Mouse (Mus musculus) cerebellum, adult 2 months (tissue): ENCODE measurements around the gene Trim44. TPM values are rescaled to one million over a fixed set of nuclear protein-coding genes. Genes with fewer than 3 reads are reported as not detected.

Experiments used
- DNase-seq, 2 experiments: peaks; one replicate each; pipeline ENCODE4 v3.0.0; 2021
- H3K27ac ChIP-seq: fragments of 200-500 bp; 2 replicates; pipeline ENCODE4 v1.5.1; 2012; ENCODE audit warnings: low read length, control low read depth, inconsistent platforms; ENCODE audit not compliant: insufficient read depth
- H3K27me3 ChIP-seq: fragments of 200-500 bp; 2 replicates; pipeline ENCODE4 v1.6.1; 2012; ENCODE audit warnings: inconsistent platforms, mild to moderate bottlenecking, low read length, moderate library complexity; ENCODE audit not compliant: control insufficient read depth, insufficient read depth
- H3K4me1 ChIP-seq: fragments of 200-500 bp; 2 replicates; pipeline ENCODE4 v1.6.1; 2011; ENCODE audit warnings: low read length; ENCODE audit not compliant: control insufficient read depth, insufficient read depth
- H3K4me3 ChIP-seq: fragments of 200-500 bp; replicated peaks from 2 replicates; pipeline ENCODE3; 2011; ENCODE audit warnings: mild to moderate bottlenecking, low read depth, low read length, control low read depth; ENCODE audit not compliant: insufficient read depth
- CTCF ChIP-seq: fragments of 200-500 bp; IDR thresholded peaks from 2 replicates; pipeline ENCODE4 v1.5.1; 2011; ENCODE audit warnings: low read depth, mild to moderate bottlenecking, control low read depth, low read length, moderate library complexity, borderline replicate concordance; ENCODE audit not compliant: insufficient read depth
- POLR2A ChIP-seq: fragments of 200-500 bp; IDR thresholded peaks from 2 replicates; pipeline ENCODE4 v1.6.1; 2011; ENCODE audit warnings: low read length, control low read depth, borderline replicate concordance; ENCODE audit not compliant: insufficient read depth
- WGBS: fragments of 180-500 bp; shearing (Covaris S2); methylation state at CpG from one replicate; pipeline ENCODE4 v1.1.7; 2018; 5-methylcytosine and 5-hydroxymethylcytosine counted together
- polyA plus RNA-seq: library from polyadenylated mRNA; depleted of rRNA; stranded (reverse); fragments of >200 nt; gene quantifications from 2 replicates; pipeline ENCODE4 v1.2.3, GENCODE M21; 2012

Gene Trim44
- polyA plus RNA-seq, 1 experiment: 107 TPM

DNA sequence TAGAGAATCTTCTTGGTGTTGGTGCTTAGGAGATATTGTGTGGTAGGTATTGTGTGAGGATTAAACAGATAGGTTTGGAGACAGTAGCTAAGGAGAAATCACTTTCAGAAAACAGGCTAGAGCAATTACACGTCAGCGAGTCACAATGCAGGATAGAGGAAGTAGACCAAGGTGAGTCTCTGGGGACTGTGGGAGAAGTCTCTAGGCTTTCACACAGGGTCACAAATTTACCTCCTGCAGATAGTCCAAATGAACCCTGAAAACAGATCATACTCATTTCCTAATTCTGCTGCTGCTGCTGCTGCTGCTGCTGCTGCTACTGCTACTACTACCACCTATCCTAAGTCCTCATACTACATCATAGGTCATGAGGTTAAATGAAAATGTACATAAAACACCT is 66.2 kb downstream of the Trim44 start:
- WGBS: 84% methylated on average over 2 of the region's 2 CpGs
- Histone ChIP-seq H3K4me1 (no peaks in the 10 kb centered on the region), H3K27ac (no peak overlapping the region), H3K27me3 (no peaks in the 10 kb centered on the region), H3K4me3 (no peak overlapping the region)
- TF ChIP-seq CTCF: no peak
- no peak for DNase-seq

GRCm38 (mm10) chr2:102336816-102337215 is 70.8 kb downstream of the Trim44 start:
- H3K4me3 ChIP-seq: no peak overlapping the region
- DNase-seq: no peak
- no peaks in the 10 kb centered on the region for H3K27me3 ChIP-seq
- H3K4me1 ChIP-seq: no peaks in the 10 kb centered on the region
- 80% methylated on average over 1 of the region's 1 CpGs for WGBS
- no peak for TF ChIP-seq CTCF
- TF ChIP-seq POLR2A: no peak
- no peak overlapping the region for H3K27ac ChIP-seq

DNA sequence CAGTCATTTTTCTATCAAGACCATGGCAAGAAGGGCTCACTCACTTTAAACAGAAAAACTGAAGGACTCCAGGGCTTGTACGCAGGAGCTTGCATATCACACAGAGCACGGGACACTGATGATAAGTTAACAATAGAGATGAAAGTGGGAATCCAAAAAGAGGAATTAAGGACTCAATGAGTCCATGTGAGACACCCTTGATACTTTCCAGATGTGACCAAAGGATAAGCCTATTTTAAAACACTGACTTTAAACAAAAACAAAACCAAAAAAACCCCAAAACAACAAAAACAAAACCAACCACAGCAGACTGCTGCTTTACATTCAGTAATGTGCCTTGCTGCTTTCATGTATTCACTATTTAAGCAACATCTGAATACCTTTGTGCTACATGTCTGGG is 75.7 kb downstream of the Trim44 start:
- 94% methylated on average over 2 of the region's 2 CpGs for WGBS
- no peaks in the 10 kb centered on the region for H3K4me1 ChIP-seq
- DNase-seq: no peak
- H3K27me3 ChIP-seq: no peaks in the 10 kb centered on the region
- TF ChIP-seq POLR2A: no peak
- TF ChIP-seq CTCF: no peak
- no peak overlapping the region for H3K4me3 ChIP-seq
- H3K27ac ChIP-seq: no peak overlapping the region

DNA sequence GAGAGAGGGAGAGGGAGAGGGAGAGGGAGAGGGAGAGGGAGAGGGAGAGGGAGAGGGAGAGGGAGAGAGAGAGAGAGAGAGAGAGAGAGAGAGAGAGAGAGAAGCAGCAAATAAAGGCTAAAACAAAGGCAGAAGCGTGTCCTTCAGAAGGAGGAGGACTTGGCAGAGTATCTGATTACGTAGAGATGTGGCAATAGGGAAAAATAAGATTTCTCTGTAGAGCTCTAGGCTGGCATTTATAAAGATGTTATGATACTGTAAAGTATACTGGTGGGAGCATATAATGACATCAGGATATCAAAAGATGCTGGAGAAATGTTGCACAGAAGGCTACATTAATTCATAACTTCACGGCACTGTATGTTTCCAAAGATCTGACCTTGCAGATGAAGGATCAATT is 76.5 kb downstream of the Trim44 start:
- Histone ChIP-seq H3K27me3 (no peaks in the 10 kb centered on the region), H3K4me1 (no peaks in the 10 kb centered on the region), H3K27ac (no peak overlapping the region), H3K4me3 (no peak overlapping the region)
- TF ChIP-seq POLR2A (no peak), CTCF (no peak)
- no peak for DNase-seq
- WGBS: 79% methylated on average over 3 of the region's 3 CpGs

- Histone ChIP-seq H3K4me3 (no peak overlapping the region), H3K27ac (no peak overlapping the region), H3K4me1 (no peaks in the 10 kb centered on the region; the same call in 1 of the 2 replicates), H3K27me3 (no peaks in the 10 kb centered on the region)
- no peak for DNase-seq
- TF ChIP-seq POLR2A: no peak
- no peak for TF ChIP-seq CTCF
- WGBS: 98% methylated on average over 2 of the region's 2 CpGs
These were observed 81.7 kb downstream of the Trim44 start for GRCm38 (mm10) chr2:102325921-102326320.

- Histone ChIP-seq H3K27ac (no peak overlapping the region), H3K4me1 (no peaks in the 10 kb centered on the region; the same call in 1 of the 2 replicates), H3K4me3 (no peak overlapping the region), H3K27me3 (no peaks in the 10 kb centered on the region)
- DNase-seq: no peak
- TF ChIP-seq POLR2A: no peak
- TF ChIP-seq CTCF: no peak
These were observed 83.3 kb downstream of the Trim44 start for GRCm38 (mm10) chr2:102324336-102324735.

GRCm38 (mm10) chr2:102316540-102316939 is 91.1 kb downstream of the Trim44 start:
- no peak for TF ChIP-seq CTCF
- TF ChIP-seq POLR2A: no peak
- peak; percentile 24 to 48 for DNase-seq
- no peak overlapping the region for H3K27ac ChIP-seq
- H3K4me1 ChIP-seq: no peaks in the 10 kb centered on the region; the same call in 1 of the 2 replicates
- H3K27me3 ChIP-seq: no peaks in the 10 kb centered on the region
- H3K4me3 ChIP-seq: no peak overlapping the region
- WGBS: 23% methylated on average over 3 of the region's 3 CpGs

GRCm38 (mm10) chr2:102315153-102315552 is 92.5 kb downstream of the Trim44 start:
- H3K4me1 ChIP-seq: no peaks in the 10 kb centered on the region; the same call in 1 of the 2 replicates
- DNase-seq: no peak
- H3K4me3 ChIP-seq: no peak overlapping the region
- WGBS: 89% methylated on average over 4 of the region's 4 CpGs
- H3K27ac ChIP-seq: no peak overlapping the region
- TF ChIP-seq POLR2A: no peak
- no peak for TF ChIP-seq CTCF
- H3K27me3 ChIP-seq: no peaks in the 10 kb centered on the region

GRCm38 (mm10) chr2:102314610-102315009 is 93.0 kb downstream of the Trim44 start:
- Histone ChIP-seq H3K27ac (no peak overlapping the region), H3K4me1 (no peaks in the 10 kb centered on the region; the same call in 1 of the 2 replicates), H3K27me3 (no peaks in the 10 kb centered on the region), H3K4me3 (no peak overlapping the region)
- no peak for DNase-seq
- TF ChIP-seq CTCF (no peak), POLR2A (no peak)
- WGBS: 15% methylated on average over 1 of the region's 1 CpGs
